Mouse (Mus musculus): ENCODE results near the gene Chsy1. TPM values are rescaled to one million over a fixed set of nuclear protein-coding genes. Genes with fewer than 3 reads are reported as not detected.

Gene Chsy1
- total and polyA plus RNA-seq, 2 experiments from 2014 or later = 8.7 to 49.9 TPM

- H3K36me3 ChIP-seq (ENCODE audit: insufficient read depth) = peaks cover 25% of the 10 kb centered on the region
- 65% methylated on average over 5 of the region's 5 CpGs for WGBS
- H3K9me3 ChIP-seq (ENCODE audit: low read length) = no peaks in the 10 kb centered on the region
- H3K4me3 ChIP-seq (ENCODE audit: low read depth, low read length) = no peak overlapping the region
- H3K4me2 ChIP-seq (ENCODE audit: low read depth) = no peak overlapping the region
- no peaks in the 10 kb centered on the region for H3K4me1 ChIP-seq (ENCODE audit: insufficient read depth)
- no peaks in the 10 kb centered on the region for H3K27me3 ChIP-seq (ENCODE audit: insufficient read depth, low read length)
- H3K9ac ChIP-seq = no peak overlapping the region
- DNase-seq = no peak
- H3K27ac ChIP-seq (ENCODE audit: low read depth, low read length) = no peak overlapping the region
- no peak for TF ChIP-seq CTCF (IDR thresholded peaks at IDR 0.05; ENCODE audit: low read depth)
- ATAC-seq = no peak
Measured at GRCm38 (mm10) chr7:66094141-66094540, 15.2 kb upstream of the Chsy1 start.

GRCm38 (mm10) chr7:66098803-66099202, 10.5 kb upstream of the Chsy1 start:
- 85% methylated on average over 7 of the region's 7 CpGs for WGBS
- no peak overlapping the region for H3K27ac ChIP-seq (ENCODE audit: low read depth, low read length)
- H3K9me3 ChIP-seq (ENCODE audit: low read length) = no peaks in the 10 kb centered on the region
- no peak for DNase-seq
- H3K36me3 ChIP-seq (ENCODE audit: insufficient read depth) = no peaks in the 10 kb centered on the region
- no peak overlapping the region for H3K4me2 ChIP-seq (ENCODE audit: low read depth)
- H3K9ac ChIP-seq = no peak overlapping the region
- H3K4me1 ChIP-seq (ENCODE audit: insufficient read depth) = no peaks in the 10 kb centered on the region
- no peak for ATAC-seq
- no peaks in the 10 kb centered on the region for H3K27me3 ChIP-seq (ENCODE audit: insufficient read depth, low read length)
- no peak overlapping the region for H3K4me3 ChIP-seq (ENCODE audit: low read depth, low read length)
- TF ChIP-seq CTCF (IDR thresholded peaks at IDR 0.05; ENCODE audit: low read depth) = no peak

- H3K9ac ChIP-seq = no peak overlapping the region
- no peak overlapping the region for H3K27ac ChIP-seq (ENCODE audit: low read depth, low read length)
- DNase-seq (peak; percentile 63), ATAC-seq (no peak)
- no peaks in the 10 kb centered on the region for H3K27me3 ChIP-seq (ENCODE audit: insufficient read depth, low read length)
- no peaks in the 10 kb centered on the region for H3K4me1 ChIP-seq (ENCODE audit: insufficient read depth)
- WGBS = 6% methylated on average over 4 of the region's 4 CpGs
- peak; percentile 73 for TF ChIP-seq CTCF (IDR thresholded peaks at IDR 0.05; ENCODE audit: low read depth)
- no peak overlapping the region for H3K4me3 ChIP-seq (ENCODE audit: low read depth, low read length)
- H3K9me3 ChIP-seq (ENCODE audit: low read length) = no peaks in the 10 kb centered on the region
- no peaks in the 10 kb centered on the region for H3K36me3 ChIP-seq (ENCODE audit: insufficient read depth)
- H3K4me2 ChIP-seq (ENCODE audit: low read depth) = no peak overlapping the region
Measured at GRCm38 (mm10) chr7:66101866-66102265, 7.4 kb upstream of the Chsy1 start.

GRCm38 (mm10) chr7:66104531-66104930, 4.8 kb upstream of the Chsy1 start:
- H3K4me3 ChIP-seq (ENCODE audit: low read depth, low read length) = no peak overlapping the region
- no peaks in the 10 kb centered on the region for H3K4me1 ChIP-seq (ENCODE audit: insufficient read depth)
- no peaks in the 10 kb centered on the region for H3K36me3 ChIP-seq (ENCODE audit: insufficient read depth)
- DNase-seq = no peak
- no peak for TF ChIP-seq CTCF (IDR thresholded peaks at IDR 0.05; ENCODE audit: low read depth)
- H3K9me3 ChIP-seq (ENCODE audit: low read length) = no peaks in the 10 kb centered on the region
- H3K27ac ChIP-seq (ENCODE audit: low read depth, low read length) = no peak overlapping the region
- H3K27me3 ChIP-seq (ENCODE audit: insufficient read depth, low read length) = no peaks in the 10 kb centered on the region
- ATAC-seq = no peak
- WGBS = 89% methylated on average over 5 of the region's 5 CpGs
- H3K4me2 ChIP-seq (ENCODE audit: low read depth) = no peak overlapping the region
- no peak overlapping the region for H3K9ac ChIP-seq

GRCm38 (mm10) chr7:66105771-66106170, 3.5 kb upstream of the Chsy1 start:
- Histone ChIP-seq H3K4me3 (ENCODE audit: low read depth, low read length) (no peak overlapping the region), H3K27ac (ENCODE audit: low read depth, low read length) (no peak overlapping the region), H3K4me2 (ENCODE audit: low read depth) (no peak overlapping the region), H3K9me3 (ENCODE audit: low read length) (no peaks in the 10 kb centered on the region), H3K9ac (no peak overlapping the region), H3K36me3 (ENCODE audit: insufficient read depth) (no peaks in the 10 kb centered on the region), H3K4me1 (ENCODE audit: insufficient read depth) (no peaks in the 10 kb centered on the region), H3K27me3 (ENCODE audit: insufficient read depth, low read length) (no peaks in the 10 kb centered on the region)
- WGBS = 53% methylated on average over 4 of the region's 4 CpGs
- TF ChIP-seq CTCF (IDR thresholded peaks at IDR 0.05; ENCODE audit: low read depth) = no peak
- ATAC-seq = no peak
- no peak for DNase-seq

- ATAC-seq (no peak), DNase-seq (no peak)
- Histone ChIP-seq H3K9me3 (ENCODE audit: low read length) (no peaks in the 10 kb centered on the region), H3K27ac (ENCODE audit: low read depth, low read length) (no peak overlapping the region), H3K4me2 (ENCODE audit: low read depth) (no peak overlapping the region), H3K9ac (no peak overlapping the region), H3K4me1 (ENCODE audit: insufficient read depth) (no peaks in the 10 kb centered on the region), H3K4me3 (ENCODE audit: low read depth, low read length) (no peak overlapping the region), H3K27me3 (ENCODE audit: insufficient read depth, low read length) (no peaks in the 10 kb centered on the region), H3K36me3 (ENCODE audit: insufficient read depth) (no peaks in the 10 kb centered on the region)
- TF ChIP-seq CTCF (IDR thresholded peaks at IDR 0.05; ENCODE audit: low read depth) = no peak
- 51% methylated on average over 7 of the region's 7 CpGs for WGBS
Measured at GRCm38 (mm10) chr7:66106581-66107056, 2.7 kb upstream of the Chsy1 start.

- H3K9ac ChIP-seq = no peak overlapping the region
- no peaks in the 10 kb centered on the region for H3K36me3 ChIP-seq (ENCODE audit: insufficient read depth)
- no peak for TF ChIP-seq CTCF (IDR thresholded peaks at IDR 0.05; ENCODE audit: low read depth)
- H3K4me1 ChIP-seq (ENCODE audit: insufficient read depth) = peaks cover 3% of the 10 kb centered on the region; the same call in 1 of the 2 replicates
- no peaks in the 10 kb centered on the region for H3K27me3 ChIP-seq (ENCODE audit: insufficient read depth, low read length)
- 79% methylated on average over 11 of the region's 11 CpGs for WGBS
- no peak overlapping the region for H3K4me3 ChIP-seq (ENCODE audit: low read depth, low read length)
- no peaks in the 10 kb centered on the region for H3K9me3 ChIP-seq (ENCODE audit: low read length)
- DNase-seq = no peak
- ATAC-seq = no peak
- H3K4me2 ChIP-seq (ENCODE audit: low read depth) = no peak overlapping the region
- no peak overlapping the region for H3K27ac ChIP-seq (ENCODE audit: low read depth, low read length)
Measured at GRCm38 (mm10) chr7:66107206-66107605, 2.1 kb upstream of the Chsy1 start.

Measured in forebrain, postnatal 0 days (tissue).